Mouse (Mus musculus): ENCODE measurements around the gene Ift43. TPM values are rescaled to one million over a fixed set of nuclear protein-coding genes. Genes with fewer than 3 reads are reported as not detected.
A peak's percentile ranks its signal among the peaks of the same experiment; 100 is the strongest.

Ift43 gene
- polyA plus RNA-seq, 1 experiment from 2014 or later: 93.8 TPM

- 78% methylated on average over 20 of the region's 20 CpGs for WGBS
- H3K36me3 ChIP-seq: no peaks in the 10 kb centered on the region; the same call in 1 of the 2 replicates
- H3K4me1 ChIP-seq: peaks cover 36% of the 10 kb centered on the region
- H3K9me3 ChIP-seq: no peaks in the 10 kb centered on the region; the same call in 1 of the 2 replicates
- no peak overlapping the region for H3K4me3 ChIP-seq
- peak overlapping the region; percentile 29; the same call in 1 of the 2 replicates for H3K27ac ChIP-seq
- H3K27me3 ChIP-seq: no peaks in the 10 kb centered on the region
- H3K4me2 ChIP-seq: no peak overlapping the region
- ATAC-seq (ENCODE audit: borderline replicate concordance, extremely low read depth, low FRiP score, low TSS enrichment): no peak
- no peak overlapping the region for H3K9ac ChIP-seq
Measured at GRCm38 (mm10) chr12:86158689-86159483, 76.5 kb downstream of the Ift43 start.

GRCm38 (mm10) chr12:86161436-86161835 lies 79.1 kb downstream of the Ift43 start:
- no peak for ATAC-seq (ENCODE audit: borderline replicate concordance, extremely low read depth, low FRiP score, low TSS enrichment)
- H3K27ac ChIP-seq: no peak overlapping the region
- H3K36me3 ChIP-seq: no peaks in the 10 kb centered on the region; the same call in 1 of the 2 replicates
- no peaks in the 10 kb centered on the region; the same call in 1 of the 2 replicates for H3K9me3 ChIP-seq
- WGBS: 89% methylated on average over 6 of the region's 6 CpGs
- H3K4me3 ChIP-seq: no peak overlapping the region
- no peaks in the 10 kb centered on the region for H3K27me3 ChIP-seq
- H3K4me1 ChIP-seq: peaks cover 36% of the 10 kb centered on the region
- H3K9ac ChIP-seq: no peak overlapping the region
- H3K4me2 ChIP-seq: no peak overlapping the region

GRCm38 (mm10) chr12:86161942-86162341 lies 79.6 kb downstream of the Ift43 start:
- 92% methylated on average over 5 of the region's 5 CpGs for WGBS
- peaks cover 34% of the 10 kb centered on the region for H3K4me1 ChIP-seq
- H3K27me3 ChIP-seq: no peaks in the 10 kb centered on the region

GRCm38 (mm10) chr12:86162890-86163816 lies 80.8 kb downstream of the Ift43 start:
- Histone ChIP-seq H3K27ac (no peak overlapping the region; the same call in 1 of the 2 replicates), H3K9ac (no peak overlapping the region), H3K4me3 (no peak overlapping the region), H3K36me3 (no peaks in the 10 kb centered on the region; the same call in 1 of the 2 replicates), H3K9me3 (no peaks in the 10 kb centered on the region; the same call in 1 of the 2 replicates), H3K4me1 (peaks cover 21% of the 10 kb centered on the region), H3K4me2 (no peak overlapping the region), H3K27me3 (no peaks in the 10 kb centered on the region)
- 45% methylated on average over 12 of the region's 12 CpGs for WGBS
- no peak for ATAC-seq (ENCODE audit: borderline replicate concordance, extremely low read depth, low FRiP score, low TSS enrichment)

More at GRCm38 (mm10) chr12:86161942-86162341, 79.6 kb downstream of the Ift43 start:
- ATAC-seq (ENCODE audit: borderline replicate concordance, extremely low read depth, low FRiP score, low TSS enrichment): no peak
- Histone ChIP-seq H3K9ac (no peak overlapping the region), H3K36me3 (no peaks in the 10 kb centered on the region; the same call in 1 of the 2 replicates), H3K4me2 (no peak overlapping the region), H3K9me3 (no peaks in the 10 kb centered on the region; the same call in 1 of the 2 replicates), H3K4me3 (no peak overlapping the region), H3K27ac (no peak overlapping the region)

- H3K27ac ChIP-seq: no peak overlapping the region
- peaks cover 7% of the 10 kb centered on the region; the same call in 1 of the 2 replicates for H3K4me1 ChIP-seq
- no peaks in the 10 kb centered on the region for H3K9me3 ChIP-seq
- 41% methylated on average over 2 of the region's 2 CpGs for WGBS
- H3K27me3 ChIP-seq: no peaks in the 10 kb centered on the region
- H3K4me2 ChIP-seq: no peak overlapping the region
- H3K4me3 ChIP-seq: no peak overlapping the region
- no peak for ATAC-seq (ENCODE audit: borderline replicate concordance, extremely low read depth, low FRiP score, low TSS enrichment)
- no peaks in the 10 kb centered on the region for H3K36me3 ChIP-seq
- H3K9ac ChIP-seq: no peak overlapping the region
Measured at GRCm38 (mm10) chr12:86166244-86166643, 83.9 kb downstream of the Ift43 start.

- 39% methylated on average over 9 of the region's 9 CpGs for WGBS
- ATAC-seq (ENCODE audit: borderline replicate concordance, extremely low read depth, low FRiP score, low TSS enrichment): peak; percentile 48; the same call in 1 of the 2 replicates
Measured at GRCm38 (mm10) chr12:86167075-86167474, 84.7 kb downstream of the Ift43 start.

GRCm38 (mm10) chr12:86168712-86169111 lies 86.4 kb downstream of the Ift43 start:
- WGBS: 22% methylated on average over 1 of the region's 1 CpGs
- no peaks in the 10 kb centered on the region for H3K4me1 ChIP-seq
- H3K9ac ChIP-seq: no peak overlapping the region
- H3K27ac ChIP-seq: no peak overlapping the region
- no peaks in the 10 kb centered on the region for H3K36me3 ChIP-seq
- no peaks in the 10 kb centered on the region for H3K27me3 ChIP-seq
- no peak overlapping the region for H3K4me3 ChIP-seq
- ATAC-seq (ENCODE audit: borderline replicate concordance, extremely low read depth, low FRiP score, low TSS enrichment): no peak
- no peak overlapping the region for H3K4me2 ChIP-seq
- no peaks in the 10 kb centered on the region for H3K9me3 ChIP-seq

More at GRCm38 (mm10) chr12:86167075-86167474, 84.7 kb downstream of the Ift43 start:
- no peak overlapping the region for H3K4me3 ChIP-seq
- H3K27ac ChIP-seq: no peak overlapping the region
- H3K36me3 ChIP-seq: no peaks in the 10 kb centered on the region
- H3K27me3 ChIP-seq: no peaks in the 10 kb centered on the region
- no peak overlapping the region for H3K9ac ChIP-seq
- no peak overlapping the region for H3K4me2 ChIP-seq
- H3K9me3 ChIP-seq: no peaks in the 10 kb centered on the region
- peaks cover 7% of the 10 kb centered on the region; the same call in 1 of the 2 replicates for H3K4me1 ChIP-seq

- H3K4me1 ChIP-seq: no peaks in the 10 kb centered on the region
- no peak for ATAC-seq (ENCODE audit: borderline replicate concordance, extremely low read depth, low FRiP score, low TSS enrichment)
- no peak overlapping the region for H3K4me2 ChIP-seq
- H3K36me3 ChIP-seq: no peaks in the 10 kb centered on the region
- H3K9me3 ChIP-seq: no peaks in the 10 kb centered on the region
- 57% methylated on average over 5 of the region's 5 CpGs for WGBS
- H3K9ac ChIP-seq: no peak overlapping the region
- H3K27ac ChIP-seq: no peak overlapping the region
- H3K27me3 ChIP-seq: no peaks in the 10 kb centered on the region
- H3K4me3 ChIP-seq: no peak overlapping the region
Measured at GRCm38 (mm10) chr12:86169195-86169594, 86.9 kb downstream of the Ift43 start.

- Histone ChIP-seq H3K36me3 (no peaks in the 10 kb centered on the region), H3K4me3 (no peak overlapping the region), H3K4me1 (no peaks in the 10 kb centered on the region), H3K9me3 (no peaks in the 10 kb centered on the region), H3K9ac (no peak overlapping the region), H3K27me3 (no peaks in the 10 kb centered on the region; the same call in 1 of the 2 replicates), H3K27ac (no peak overlapping the region), H3K4me2 (no peak overlapping the region)
- WGBS: 52% methylated on average over 6 of the region's 6 CpGs
- no peak for ATAC-seq (ENCODE audit: borderline replicate concordance, extremely low read depth, low FRiP score, low TSS enrichment)
Measured at GRCm38 (mm10) chr12:86173314-86173713, 91.0 kb downstream of the Ift43 start.

GRCm38 (mm10) chr12:86174369-86174768 lies 92.0 kb downstream of the Ift43 start:
- Histone ChIP-seq H3K4me2 (no peak overlapping the region), H3K9ac (no peak overlapping the region), H3K27me3 (no peaks in the 10 kb centered on the region; the same call in 1 of the 2 replicates), H3K27ac (no peak overlapping the region), H3K36me3 (no peaks in the 10 kb centered on the region), H3K9me3 (no peaks in the 10 kb centered on the region), H3K4me3 (no peak overlapping the region), H3K4me1 (no peaks in the 10 kb centered on the region)
- 84% methylated on average over 11 of the region's 12 CpGs for WGBS
- no peak for ATAC-seq (ENCODE audit: borderline replicate concordance, extremely low read depth, low FRiP score, low TSS enrichment)

GRCm38 (mm10) chr12:86175476-86175942 lies 93.2 kb downstream of the Ift43 start:
- ATAC-seq (ENCODE audit: borderline replicate concordance, extremely low read depth, low FRiP score, low TSS enrichment): no peak
- 19% methylated on average over 11 of the region's 12 CpGs for WGBS
- no peaks in the 10 kb centered on the region for H3K4me1 ChIP-seq
- H3K9ac ChIP-seq: no peak overlapping the region
- no peak overlapping the region for H3K4me3 ChIP-seq
- peak overlapping the region; percentile 15; the same call in 1 of the 2 replicates for H3K4me2 ChIP-seq
- H3K9me3 ChIP-seq: no peaks in the 10 kb centered on the region
- no peak overlapping the region for H3K27ac ChIP-seq
- no peaks in the 10 kb centered on the region for H3K36me3 ChIP-seq
- H3K27me3 ChIP-seq: no peaks in the 10 kb centered on the region; the same call in 1 of the 2 replicates
